Mouse (Mus musculus) liver, embryonic 14.5 days (tissue): ENCODE data around the gene Rnasek. TPM values are rescaled to one million over a fixed set of nuclear protein-coding genes. Genes with fewer than 3 reads are reported as not detected.
A peak's percentile ranks its signal among the peaks of the same experiment; 100 is the strongest.

ENCODE experiments used
- ATAC-seq: fragments of 200-750 bp; cut with Nextera tagmentation; 2 replicates; pipeline ENCODE4 v1.8.0; 2017; ENCODE audit warnings: moderate number of reproducible peaks, mild to moderate bottlenecking, moderate library complexity; ENCODE audit not compliant: insufficient read depth
- DNase-seq, 3 experiments: peaks; one replicate each; pipeline ENCODE4 v3.0.0-alpha.2; 2012 to 2013; ENCODE audit warnings: low read depth in 3 of 3, low spot score in 3 of 3
- H3K27ac ChIP-seq: fragments of 300-500 bp; sonication (generic); 2 replicates; pipeline ENCODE4 v1.5.1; 2014; ENCODE audit warnings: moderate library complexity, mild to moderate bottlenecking, control low read depth, inconsistent platforms
- H3K27me3 ChIP-seq: fragments of 300-500 bp; sonication (generic); 2 replicates; pipeline ENCODE4 v1.6.1; 2014; ENCODE audit warnings: mild to moderate bottlenecking, low read length, moderate library complexity; ENCODE audit not compliant: control insufficient read depth, insufficient read depth
- H3K36me3 ChIP-seq: fragments of 300-500 bp; sonication (generic); replicated peaks from 2 replicates; pipeline ENCODE4 v1.6.1; 2014; ENCODE audit warnings: low read depth; ENCODE audit not compliant: control insufficient read depth, insufficient read depth
- H3K4me1 ChIP-seq, 2 experiments: fragments of 200-500 bp in 1 of 2; fragments of 300-500 bp in 1 of 2; sonication (generic) in 1 of 2; replicated peaks; 2 replicates each; pipeline ENCODE4 v1.6.1; 2012 to 2014; ENCODE audit warnings: antibody characterized with exemption in 1 of 2, inconsistent platforms in 1 of 2, low read length in 1 of 2; ENCODE audit not compliant: control insufficient read depth in 2 of 2, insufficient read depth in 2 of 2
- H3K4me2 ChIP-seq: fragments of 300-500 bp; sonication (generic); 2 replicates; pipeline ENCODE4 v1.6.1; 2014; ENCODE audit warnings: low read depth, mild to moderate bottlenecking, control low read depth, moderate library complexity
- H3K4me3 ChIP-seq, 2 experiments: fragments of 200-500 bp in 1 of 2; fragments of 300-500 bp in 1 of 2; sonication (generic) in 1 of 2; 2 replicates each; pipeline ENCODE4 v1.5.1; 2012 to 2014; ENCODE audit warnings: low read depth in 2 of 2, low read length in 2 of 2, mild to moderate bottlenecking in 2 of 2, control low read depth in 1 of 2, inconsistent platforms in 1 of 2, moderate library complexity in 1 of 2; ENCODE audit not compliant: insufficient read depth in 1 of 2
- H3K9ac ChIP-seq: fragments of 300-500 bp; sonication (generic); replicated peaks from 2 replicates; pipeline ENCODE4 v1.6.1; 2014; ENCODE audit warnings: mild to moderate bottlenecking, control low read depth, moderate library complexity
- H3K9me3 ChIP-seq: fragments of 300-500 bp; sonication (generic); 2 replicates; pipeline ENCODE4 v1.6.1; 2016; ENCODE audit warnings: low read length, mixed read lengths; ENCODE audit not compliant: control insufficient read depth
- CTCF ChIP-seq: IDR thresholded peaks from 2 replicates; pipeline ENCODE4 v1.5.1; 2016; ENCODE audit warnings: antibody characterized with exemption, low read depth, control low read depth
- EP300 ChIP-seq: IDR thresholded peaks from 2 replicates; pipeline ENCODE4 v1.6.1; 2016; ENCODE audit warnings: antibody characterized with exemption, low read depth
- WGBS: fragments of 180-500 bp; shearing (Covaris S2); extraction: QIAGEN DNeasy Blood & Tissue Kit; methylation state at CpG from one replicate; pipeline ENCODE4 v1.1.7; 2014; ENCODE audit not compliant: insufficient replicate concordance; 5-methylcytosine and 5-hydroxymethylcytosine counted together
- polyA plus RNA-seq, 2 experiments: library from polyadenylated mRNA; depleted of rRNA in 1 of 2; stranded (reverse) in 1 of 2; unstranded in 1 of 2; fragments of >200 nt; fragmentation: Nextera tagmentation in 1 of 2; extraction: Ambion mirVana in 1 of 2; gene quantifications; 2 replicates each; pipeline versions ENCODE4 v1.2.1 to v1.2.3; 2012 to 2014

Gene Rnasek
- polyA plus RNA-seq, 2 experiments: 29.9 to 124 TPM

GRCm38 (mm10) chr11:70251853-70252252, 12.2 kb upstream of the Rnasek start:
- TF ChIP-seq CTCF (no peak), EP300 (no peak)
- no peak for DNase-seq
- Histone ChIP-seq H3K9me3 (no peaks in the 10 kb centered on the region), H3K4me2 (no peak overlapping the region), H3K27ac (no peak overlapping the region), H3K4me1 (0 out of 4 replicates have a peak, but pooled peaks cover 0 to 2% of the 10 kb centered on the region in 2 experiments), H3K9ac (no peak overlapping the region), H3K36me3 (no peaks in the 10 kb centered on the region), H3K27me3 (peaks cover 30% of the 10 kb centered on the region), H3K4me3 (no peak overlapping the region)
- WGBS: 54% methylated on average over 8 of the region's 8 CpGs
- ATAC-seq: no peak

GRCm38 (mm10) chr11:70250150-70250549, 10.5 kb upstream of the Rnasek start:
- ATAC-seq (no peak), DNase-seq (no peak)
- no peak for TF ChIP-seq EP300
- TF ChIP-seq CTCF: no peak
- H3K4me2 ChIP-seq: no peak overlapping the region
- no peaks in the 10 kb centered on the region for H3K9me3 ChIP-seq
- no peak overlapping the region for H3K9ac ChIP-seq
- H3K36me3 ChIP-seq: no peaks in the 10 kb centered on the region
- 0 out of 4 replicates have a peak, but pooled peaks cover 0 to 2% of the 10 kb centered on the region in 2 experiments for H3K4me1 ChIP-seq
- H3K27ac ChIP-seq: no peak overlapping the region
- WGBS: 17% methylated on average over 11 of the region's 11 CpGs
- no peak overlapping the region for H3K4me3 ChIP-seq
- peaks cover 25% of the 10 kb centered on the region for H3K27me3 ChIP-seq

DNA sequence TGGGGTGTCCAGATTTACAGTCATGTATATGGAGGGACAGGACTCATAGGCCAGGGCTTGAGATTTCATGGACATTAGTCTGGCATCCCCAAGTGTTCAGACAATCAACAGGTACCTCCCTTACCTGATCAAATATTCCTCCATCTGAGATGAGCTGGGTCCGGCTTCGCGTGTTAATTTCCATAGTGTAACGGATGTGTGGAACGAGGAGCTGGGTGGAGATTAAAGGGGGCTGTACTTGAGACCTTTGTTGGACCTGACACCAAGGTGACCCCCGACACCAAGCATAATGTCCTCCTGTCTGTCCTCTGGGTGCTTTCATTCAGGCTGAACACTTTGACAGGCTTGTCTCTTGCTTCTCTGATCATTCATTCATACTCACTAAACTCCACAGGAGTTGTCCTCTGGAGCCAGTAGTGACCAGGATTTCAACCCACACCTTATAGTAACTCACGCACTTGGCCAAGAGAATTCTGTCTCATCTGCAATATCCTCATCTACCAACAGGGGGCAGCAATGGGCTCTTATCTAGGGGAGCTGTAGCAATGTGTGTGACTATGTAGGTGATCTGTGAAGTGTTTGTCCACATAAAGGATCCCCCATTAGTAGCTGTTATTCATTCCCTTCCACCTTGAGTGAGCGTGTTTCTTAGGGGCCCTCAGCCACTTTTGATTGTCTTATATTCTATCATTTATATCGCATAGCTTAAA, 7.6 kb upstream of the Rnasek start:
- no peaks in the 10 kb centered on the region for H3K36me3 ChIP-seq
- TF ChIP-seq CTCF: peak; percentile 89
- TF ChIP-seq EP300: no peak
- 0 out of 4 replicates have a peak, but pooled peaks cover 0 to 2% of the 10 kb centered on the region in 2 experiments for H3K4me1 ChIP-seq
- H3K9ac ChIP-seq: no peak overlapping the region
- DNase-seq (peak in 2 of 3 experiments; percentile 52 to 63), ATAC-seq (no peak)
- H3K27ac ChIP-seq: no peak overlapping the region
- H3K9me3 ChIP-seq: no peaks in the 10 kb centered on the region
- 39% methylated on average over 9 of the region's 9 CpGs for WGBS
- no peak overlapping the region for H3K4me3 ChIP-seq
- no peak overlapping the region for H3K4me2 ChIP-seq
- H3K27me3 ChIP-seq: no peaks in the 10 kb centered on the region

DNA sequence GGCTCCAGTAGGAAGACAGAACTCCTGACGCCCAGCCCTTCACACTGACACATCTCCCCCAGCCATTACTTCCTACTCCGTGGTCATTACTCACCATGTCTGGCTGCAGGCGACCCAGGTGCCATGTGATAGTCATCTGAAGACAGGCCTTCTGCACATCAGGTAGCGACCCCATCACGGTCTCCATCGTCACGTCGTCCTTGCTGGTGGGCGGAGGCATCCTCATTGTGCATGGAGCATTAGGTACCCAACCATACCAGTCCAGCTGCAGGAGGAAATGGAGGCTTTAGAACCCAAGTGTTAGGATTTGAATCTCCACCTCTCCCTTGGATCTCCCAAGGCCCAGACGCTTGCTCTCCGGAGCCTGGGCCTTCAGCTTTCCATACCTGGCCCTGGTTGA, 2.9 kb upstream of the Rnasek start:
- H3K4me1 ChIP-seq: peaks cover 10 to 11% of the 10 kb centered on the region in 2 experiments
- no peaks in the 10 kb centered on the region for H3K9me3 ChIP-seq
- no peak for TF ChIP-seq CTCF
- TF ChIP-seq EP300: no peak
- ATAC-seq: no peak
- no peak overlapping the region for H3K9ac ChIP-seq
- WGBS: 54% methylated on average over 11 of the region's 11 CpGs
- no peak overlapping the region for H3K27ac ChIP-seq
- no peak for DNase-seq
- no peaks in the 10 kb centered on the region for H3K36me3 ChIP-seq
- H3K27me3 ChIP-seq: no peaks in the 10 kb centered on the region
- H3K4me2 ChIP-seq: no peak overlapping the region
- no peak overlapping the region for H3K4me3 ChIP-seq

DNA sequence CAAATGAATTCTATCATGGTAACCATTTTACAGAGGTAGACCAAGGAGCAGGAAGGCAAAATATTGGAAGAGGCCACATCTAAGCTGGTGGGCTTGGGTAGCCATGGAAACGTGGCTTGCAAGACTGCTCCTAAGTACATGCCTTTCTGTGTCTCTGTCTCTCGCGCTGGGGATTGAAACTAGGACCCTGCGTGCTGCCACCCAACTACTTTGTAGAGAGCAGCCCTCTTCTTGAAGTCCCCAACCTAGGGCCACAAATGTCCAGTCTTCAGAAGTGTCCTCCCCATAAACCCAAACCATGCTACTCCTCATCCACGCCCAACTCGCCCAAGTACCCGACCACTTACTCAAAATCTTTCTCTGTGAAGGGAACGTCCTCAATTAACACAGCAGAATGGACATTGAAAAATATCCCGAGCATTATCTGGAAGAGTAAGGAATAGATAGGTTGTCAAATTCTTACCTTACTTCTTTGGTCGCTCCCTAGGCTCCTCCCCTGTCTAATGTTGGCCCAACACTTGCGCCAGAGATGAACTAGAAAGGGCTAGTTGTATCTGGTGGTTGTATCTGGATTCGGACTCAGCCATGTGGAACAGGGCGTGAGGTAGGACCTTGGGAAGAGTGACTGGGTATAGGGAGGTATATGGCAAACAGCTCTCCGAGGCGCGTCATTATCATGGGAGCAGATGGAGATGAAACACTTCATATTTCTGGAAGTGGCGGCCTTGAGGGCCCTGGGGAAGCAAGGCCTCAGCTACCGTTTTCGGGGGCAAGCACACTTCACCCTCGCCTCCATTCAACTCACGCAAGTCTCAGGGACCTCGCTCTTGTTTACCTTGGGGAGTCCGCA, 826 bp downstream of the Rnasek start:
- H3K27me3 ChIP-seq: no peaks in the 10 kb centered on the region
- ATAC-seq (no peak), DNase-seq (peak in 1 of 3 experiments; percentile 50)
- peak overlapping the region; percentile 99 for H3K4me2 ChIP-seq
- H3K36me3 ChIP-seq: peaks cover 5% of the 10 kb centered on the region
- no peak for TF ChIP-seq EP300
- TF ChIP-seq CTCF: no peak
- 7% methylated on average over 23 of the region's 23 CpGs for WGBS
- no peaks in the 10 kb centered on the region for H3K9me3 ChIP-seq
- peaks cover 15 to 28% of the 10 kb centered on the region in 2 experiments for H3K4me1 ChIP-seq
- H3K9ac ChIP-seq: peak overlapping the region; percentile 96
- peak overlapping the region; percentile 96 for H3K27ac ChIP-seq
- H3K4me3 ChIP-seq: peak overlapping the region; percentile 86 to 87
